Mouse (Mus musculus): ENCODE data around the gene Espn.

GRCm38 (mm10) chr4:152160748-152161147 is 8.6 kb upstream of the Espn start:
- TF ChIP-seq CTCF (IDR thresholded peaks at IDR 0.05; ENCODE audit: low read depth, low read length) (no peak), POLR2AphosphoS5 (IDR thresholded peaks at IDR 0.05; ENCODE audit: insufficient replicate concordance, low read depth, low read length) (no peak), GATA1 (IDR thresholded peaks at IDR 0.05; ENCODE audit: borderline replicate concordance, low read length) (no peak)

Measured in G1E (cell line).